Mouse (Mus musculus) liver, embryonic 16.5 days (tissue): ENCODE data around the gene Slc15a5. TPM values are rescaled to one million over a fixed set of nuclear protein-coding genes. Genes with fewer than 3 reads are reported as not detected.

Experiments used
- ATAC-seq: fragments of 200-750 bp; cut with Nextera tagmentation; 2 replicates; pipeline ENCODE4 v1.8.0; 2017; ENCODE audit warnings: low read depth, mild to moderate bottlenecking, moderate number of reproducible peaks, moderate library complexity
- H3K27ac ChIP-seq: fragments of 300-500 bp; sonication (generic); 2 replicates; pipeline ENCODE4 v1.5.1; 2014; ENCODE audit warnings: mild to moderate bottlenecking, low read length
- H3K27me3 ChIP-seq: fragments of 300-500 bp; sonication (generic); 2 replicates; pipeline ENCODE4 v1.6.1; 2014; ENCODE audit warnings: low read depth, low read length, mixed read lengths; ENCODE audit not compliant: control insufficient read depth, insufficient read depth
- H3K36me3 ChIP-seq: fragments of 300-500 bp; sonication (generic); 2 replicates; pipeline ENCODE4 v1.6.1; 2014; ENCODE audit warnings: mild to moderate bottlenecking; ENCODE audit not compliant: control insufficient read depth, insufficient read depth
- H3K4me1 ChIP-seq: fragments of 300-500 bp; sonication (generic); 2 replicates; pipeline ENCODE4 v1.6.1; 2014; ENCODE audit warnings: low read depth, low read length, mixed read lengths; ENCODE audit not compliant: control insufficient read depth
- H3K4me2 ChIP-seq: fragments of 300-500 bp; sonication (generic); 2 replicates; pipeline ENCODE4 v1.6.1; 2014; ENCODE audit warnings: low read depth, low read length, mixed read lengths
- H3K4me3 ChIP-seq: fragments of 300-500 bp; sonication (generic); 2 replicates; pipeline ENCODE4 v1.5.1; 2014; ENCODE audit warnings: low read depth, mild to moderate bottlenecking, low read length
- H3K9ac ChIP-seq: fragments of 300-500 bp; sonication (generic); 2 replicates; pipeline ENCODE4 v1.6.1; 2014; ENCODE audit warnings: low read depth, low read length
- H3K9me3 ChIP-seq: fragments of 300-500 bp; sonication (generic); replicated peaks from 2 replicates; pipeline ENCODE4 v1.6.1; 2016; ENCODE audit warnings: low read length; ENCODE audit not compliant: control insufficient read depth
- WGBS: fragments of 180-500 bp; shearing (Covaris S2); extraction: QIAGEN DNeasy Blood & Tissue Kit; methylation state at CpG from one replicate; pipeline ENCODE4 v1.1.7; 2014; ENCODE audit not compliant: insufficient replicate concordance; 5-methylcytosine and 5-hydroxymethylcytosine counted together
- polyA plus RNA-seq: library from polyadenylated mRNA; unstranded; fragments of >200 nt; fragmentation: Nextera tagmentation; extraction: Ambion mirVana; gene quantifications from 2 replicates; pipeline ENCODE4 v1.2.1, GENCODE M21; 2015

Gene Slc15a5
- polyA plus RNA-seq, 1 experiment from 2014 or later: not detected

DNA sequence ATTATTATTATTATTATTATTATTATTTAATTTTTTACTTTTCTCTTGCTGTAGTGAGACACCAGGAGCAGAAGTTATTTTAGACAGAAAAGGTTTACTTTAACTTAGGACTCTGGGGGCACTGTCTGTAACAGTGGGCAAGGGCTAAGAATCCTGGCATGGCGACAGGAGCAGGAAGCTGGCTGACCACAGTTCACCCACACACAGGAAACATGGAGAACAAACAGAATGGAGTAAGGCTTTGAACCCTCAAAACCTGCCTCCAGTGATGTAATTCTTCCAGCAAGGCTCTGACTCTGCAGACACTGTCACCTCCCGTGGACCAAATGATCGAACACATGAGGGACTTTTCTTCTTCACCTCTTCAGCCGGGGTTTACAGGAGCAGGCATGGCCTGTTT lies 37.9 kb downstream of the Slc15a5 start:
- Histone ChIP-seq H3K4me1 (no peaks in the 10 kb centered on the region), H3K36me3 (no peaks in the 10 kb centered on the region), H3K9ac (no peak overlapping the region), H3K9me3 (no peaks in the 10 kb centered on the region), H3K27ac (no peak overlapping the region), H3K4me3 (no peak overlapping the region), H3K27me3 (no peaks in the 10 kb centered on the region), H3K4me2 (no peak overlapping the region)
- ATAC-seq: no peak
- 27% methylated on average over 4 of the region's 4 CpGs for WGBS

DNA sequence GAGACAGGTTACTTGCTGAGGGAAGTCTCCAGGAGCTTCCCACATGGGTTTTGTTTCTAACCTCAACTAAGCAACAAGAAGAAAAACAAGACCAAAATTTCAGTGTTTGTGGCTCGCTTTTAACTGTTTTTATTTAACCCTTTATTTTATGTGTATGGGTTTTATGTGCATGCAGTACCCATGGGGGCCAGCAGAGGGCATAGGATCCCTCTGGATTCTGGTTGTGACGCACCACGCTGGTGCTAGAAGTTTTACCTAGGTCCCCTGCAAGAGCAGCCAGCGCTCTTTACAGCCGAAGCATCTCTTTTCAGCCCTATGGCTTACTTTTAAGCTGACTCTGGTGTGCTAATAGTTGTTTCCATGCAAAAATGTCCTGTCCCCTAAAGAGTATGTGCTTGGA lies 42.1 kb downstream of the Slc15a5 start:
- 67% methylated on average over 5 of the region's 5 CpGs for WGBS
- no peaks in the 10 kb centered on the region for H3K36me3 ChIP-seq

DNA sequence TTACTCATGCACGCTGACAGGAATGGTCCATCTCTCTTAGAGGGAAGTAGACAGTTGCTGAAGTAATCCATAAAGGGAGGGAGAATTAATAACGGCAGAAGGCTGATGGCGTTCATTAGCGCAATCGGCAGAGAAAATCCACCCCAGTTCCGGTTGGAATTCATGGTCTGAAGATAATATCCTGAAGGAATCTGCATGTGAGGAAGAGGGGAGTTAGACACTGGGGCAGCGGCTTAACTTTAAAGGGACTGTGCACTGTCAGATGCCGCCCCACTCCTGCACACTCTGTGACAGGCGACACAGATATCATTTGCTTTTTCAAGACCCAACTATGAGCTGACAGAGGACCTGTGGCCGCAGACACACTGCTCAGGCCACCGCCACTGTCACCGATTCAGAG lies 42.8 kb downstream of the Slc15a5 start:
- H3K4me1 ChIP-seq: no peaks in the 10 kb centered on the region
- no peak overlapping the region for H3K27ac ChIP-seq
- no peak overlapping the region for H3K9ac ChIP-seq
- no peak overlapping the region for H3K4me3 ChIP-seq
- no peaks in the 10 kb centered on the region for H3K36me3 ChIP-seq
- no peak overlapping the region for H3K4me2 ChIP-seq
- H3K9me3 ChIP-seq: no peaks in the 10 kb centered on the region
- ATAC-seq: no peak
- H3K27me3 ChIP-seq: no peaks in the 10 kb centered on the region
- WGBS: 77% methylated on average over 12 of the region's 12 CpGs

More for the DNA sequence above, 42.1 kb downstream of the Slc15a5 start:
- H3K27ac ChIP-seq: no peak overlapping the region
- H3K9ac ChIP-seq: no peak overlapping the region
- H3K4me2 ChIP-seq: no peak overlapping the region
- no peaks in the 10 kb centered on the region for H3K27me3 ChIP-seq
- no peaks in the 10 kb centered on the region for H3K9me3 ChIP-seq
- no peak for ATAC-seq
- no peaks in the 10 kb centered on the region for H3K4me1 ChIP-seq
- no peak overlapping the region for H3K4me3 ChIP-seq

DNA sequence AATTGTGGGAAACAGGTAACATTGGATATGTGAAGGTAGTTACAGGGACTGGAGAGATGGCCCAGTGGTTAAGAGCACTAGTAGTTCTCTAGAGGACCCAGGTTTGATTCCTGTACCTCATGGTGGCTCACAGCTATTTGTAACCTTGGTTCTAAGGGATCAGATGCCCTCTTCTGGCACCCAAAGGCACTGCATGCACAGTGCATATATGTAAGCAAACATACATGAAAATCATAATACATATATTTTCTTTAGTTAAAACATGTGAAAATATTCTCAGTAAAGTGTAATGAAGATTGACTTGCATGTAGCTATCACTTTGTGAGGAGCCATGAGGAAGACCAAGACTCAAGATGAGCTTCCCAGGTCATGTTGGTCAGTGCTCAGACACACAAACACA lies 62.8 kb downstream of the Slc15a5 start:
- ATAC-seq: no peak

DNA sequence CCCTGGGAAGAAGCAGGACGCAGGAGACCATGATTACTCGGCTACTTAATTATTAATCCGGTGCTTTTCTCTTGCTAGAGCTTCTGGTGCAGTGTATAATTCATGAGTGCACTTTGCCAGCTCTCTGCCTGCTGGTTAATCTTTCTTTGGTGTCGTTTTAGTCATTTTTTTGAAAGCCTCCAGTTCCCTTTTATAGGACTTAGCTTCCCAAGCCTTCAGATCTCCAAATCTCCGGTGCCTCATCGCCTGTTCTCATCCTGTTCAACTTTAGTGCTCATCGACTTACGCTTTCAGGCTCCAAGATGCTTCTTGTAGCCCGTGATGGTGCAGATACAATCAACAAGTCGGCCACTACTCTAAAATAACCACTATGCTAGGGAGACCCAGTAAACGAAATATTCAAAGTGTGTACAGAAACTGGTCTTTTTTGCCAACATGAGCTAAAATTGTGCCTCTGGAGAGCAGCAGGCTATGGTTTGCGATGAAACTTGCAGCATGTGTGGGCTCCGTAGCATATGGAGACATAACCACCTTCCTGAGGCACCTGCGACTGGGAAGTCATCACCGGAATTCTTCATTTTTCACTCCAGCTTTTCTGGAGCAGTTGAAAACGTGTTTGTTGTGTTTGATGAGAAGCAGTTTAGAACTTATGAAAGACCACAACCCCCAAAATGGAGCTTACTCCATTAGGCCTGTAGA lies 64.6 kb downstream of the Slc15a5 start:
- Histone ChIP-seq H3K4me3 (no peak overlapping the region), H3K4me2 (no peak overlapping the region), H3K27ac (no peak overlapping the region), H3K9ac (no peak overlapping the region), H3K36me3 (no peaks in the 10 kb centered on the region), H3K4me1 (no peaks in the 10 kb centered on the region), H3K27me3 (no peaks in the 10 kb centered on the region), H3K9me3 (no peaks in the 10 kb centered on the region; the same call in 1 of the 2 replicates)
- 60% methylated on average over 16 of the region's 16 CpGs for WGBS
- ATAC-seq: no peak

More for the DNA sequence above, 62.8 kb downstream of the Slc15a5 start:
- no peak overlapping the region for H3K27ac ChIP-seq
- H3K9ac ChIP-seq: no peak overlapping the region
- no peaks in the 10 kb centered on the region for H3K36me3 ChIP-seq
- H3K9me3 ChIP-seq: no peaks in the 10 kb centered on the region; the same call in 1 of the 2 replicates
- H3K4me1 ChIP-seq: no peaks in the 10 kb centered on the region
- H3K4me2 ChIP-seq: no peak overlapping the region
- H3K27me3 ChIP-seq: no peaks in the 10 kb centered on the region
- H3K4me3 ChIP-seq: no peak overlapping the region

DNA sequence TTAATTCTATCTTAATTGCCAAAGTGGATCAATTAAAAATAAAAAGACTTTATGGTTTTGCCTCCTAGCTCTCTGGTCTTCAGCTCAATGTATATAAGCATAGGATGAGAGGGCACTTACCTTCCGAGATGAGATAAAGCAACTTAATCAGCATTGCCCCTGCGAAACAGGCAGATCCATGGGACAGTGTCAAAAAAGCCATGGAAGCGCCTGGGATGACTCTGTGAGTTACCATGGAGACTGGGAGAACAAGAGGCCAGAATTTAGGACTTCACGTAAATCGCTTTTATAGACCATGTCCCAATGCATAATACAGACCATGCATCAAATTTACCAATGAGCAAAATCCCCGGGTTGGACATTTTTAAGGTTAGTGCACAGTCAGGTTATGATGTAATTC lies 67.8 kb downstream of the Slc15a5 start:
- Histone ChIP-seq H3K4me1 (no peaks in the 10 kb centered on the region), H3K4me2 (no peak overlapping the region), H3K9ac (no peak overlapping the region), H3K27me3 (no peaks in the 10 kb centered on the region), H3K36me3 (no peaks in the 10 kb centered on the region), H3K9me3 (no peaks in the 10 kb centered on the region; the same call in 1 of the 2 replicates), H3K27ac (no peak overlapping the region), H3K4me3 (no peak overlapping the region)
- ATAC-seq: no peak
- WGBS: 71% methylated on average over 6 of the region's 6 CpGs

DNA sequence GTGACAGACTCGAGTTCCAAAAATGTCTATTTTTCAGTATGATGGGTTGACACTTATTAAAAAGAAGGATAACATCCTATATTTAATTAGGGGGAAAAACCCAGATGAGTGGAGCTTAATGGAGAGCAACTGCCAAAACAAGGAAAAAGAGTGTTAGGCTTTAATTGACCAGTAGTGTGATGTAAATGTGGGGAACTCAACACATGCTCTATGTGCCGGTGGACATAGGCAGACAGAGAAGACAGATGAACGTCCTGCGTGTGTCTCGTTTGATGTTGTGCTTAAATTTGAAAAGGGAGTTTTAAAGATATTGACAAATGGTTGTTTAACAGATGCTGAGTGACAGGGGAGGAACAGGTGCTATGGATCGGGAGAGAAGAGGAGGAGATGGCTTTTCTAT lies 72.0 kb downstream of the Slc15a5 start:
- no peak overlapping the region for H3K4me2 ChIP-seq
- H3K9me3 ChIP-seq: no peaks in the 10 kb centered on the region; the same call in 1 of the 2 replicates
- H3K27ac ChIP-seq: no peak overlapping the region
- H3K9ac ChIP-seq: no peak overlapping the region
- ATAC-seq: no peak
- H3K27me3 ChIP-seq: no peaks in the 10 kb centered on the region
- no peaks in the 10 kb centered on the region for H3K36me3 ChIP-seq
- H3K4me3 ChIP-seq: no peak overlapping the region
- H3K4me1 ChIP-seq: no peaks in the 10 kb centered on the region
- 68% methylated on average over 6 of the region's 6 CpGs for WGBS

DNA sequence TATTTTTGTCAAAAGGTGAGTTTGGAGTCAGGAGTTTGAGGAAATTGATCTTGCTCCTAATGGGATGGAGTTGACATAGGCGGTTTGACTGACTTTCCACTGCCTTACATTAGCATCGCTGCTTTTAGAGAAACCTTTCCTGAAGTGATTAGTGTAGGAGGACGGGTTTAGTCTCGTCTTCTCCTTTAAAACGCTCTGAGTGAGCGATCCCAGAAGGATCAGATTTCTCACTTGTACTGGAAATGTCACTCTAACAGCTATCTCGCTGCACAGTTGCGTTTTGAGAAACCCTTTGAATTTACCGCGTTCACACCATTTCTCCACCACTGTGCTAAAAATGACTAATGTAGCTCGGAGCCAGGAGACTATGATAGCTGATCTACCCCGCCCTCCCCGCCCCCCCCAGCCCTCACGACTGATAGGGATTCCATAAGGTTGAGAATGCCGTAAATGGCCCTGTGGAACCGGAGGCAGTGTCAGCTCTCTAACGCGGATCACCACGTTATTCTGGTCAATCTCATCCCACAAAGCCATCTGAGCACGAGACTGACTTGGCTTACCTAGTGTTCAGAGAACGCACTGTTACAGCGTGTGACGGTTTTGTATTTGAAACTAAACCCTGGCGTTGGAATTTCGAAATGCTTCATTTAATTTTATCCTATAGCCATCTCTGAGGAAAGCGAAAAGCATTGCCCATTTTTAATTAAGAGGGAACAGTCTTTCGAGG lies 73.0 kb downstream of the Slc15a5 start:
- WGBS: 70% methylated on average over 27 of the region's 27 CpGs
- H3K27me3 ChIP-seq: no peaks in the 10 kb centered on the region
- no peak overlapping the region for H3K9ac ChIP-seq
- H3K27ac ChIP-seq: no peak overlapping the region
- ATAC-seq: no peak
- no peaks in the 10 kb centered on the region; the same call in 1 of the 2 replicates for H3K9me3 ChIP-seq
- no peak overlapping the region for H3K4me2 ChIP-seq
- no peaks in the 10 kb centered on the region for H3K4me1 ChIP-seq
- no peaks in the 10 kb centered on the region for H3K36me3 ChIP-seq
- H3K4me3 ChIP-seq: no peak overlapping the region

DNA sequence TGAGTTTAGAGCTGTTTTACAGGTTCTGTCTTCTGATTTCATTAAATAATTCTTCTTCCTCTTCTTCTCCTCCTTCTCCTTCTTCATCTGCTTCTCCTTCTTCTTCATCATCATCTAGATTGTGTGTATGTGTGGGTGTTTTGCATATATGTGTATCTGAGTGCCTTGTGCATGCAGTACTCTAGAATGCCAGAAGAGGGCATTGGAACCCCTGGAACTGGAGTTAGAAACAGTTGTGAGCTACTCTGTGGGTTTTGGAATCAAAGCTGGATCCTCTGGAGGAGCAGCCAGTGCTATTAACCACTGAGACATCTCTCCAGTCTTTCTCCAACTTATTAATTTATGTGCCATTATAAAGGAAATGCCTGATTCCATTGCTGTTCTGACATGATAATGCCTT lies 89.9 kb downstream of the Slc15a5 start:
- ATAC-seq: no peak
- H3K36me3 ChIP-seq: no peaks in the 10 kb centered on the region
- no peak overlapping the region for H3K9ac ChIP-seq

More for the DNA sequence above, 89.9 kb downstream of the Slc15a5 start:
- H3K9me3 ChIP-seq: no peaks in the 10 kb centered on the region
- H3K4me2 ChIP-seq: no peak overlapping the region
- H3K27me3 ChIP-seq: no peaks in the 10 kb centered on the region
- no peaks in the 10 kb centered on the region for H3K4me1 ChIP-seq
- no peak overlapping the region for H3K27ac ChIP-seq
- H3K4me3 ChIP-seq: no peak overlapping the region
